Mouse (Mus musculus): ENCODE results near the gene Ccdc33. TPM values are rescaled to one million over a fixed set of nuclear protein-coding genes. Genes with fewer than 3 reads are reported as not detected.

Gene Ccdc33
- 0.73 and 0.80 TPM in 2 replicates for polyA plus RNA-seq (2015; fragmentation: Nextera tagmentation; extraction: Ambion mirVana)

- Histone ChIP-seq H3K4me1 (replicated peaks) (peaks cover 29% of the 10 kb centered on the region), H3K9me3 (no peaks in the 10 kb centered on the region), H3K4me3 (replicated peaks) (no peak within 1 kb of the TSS), H3K27me3 (peaks cover 36% of the 10 kb centered on the region), H3K36me3 (no peaks in the 10 kb centered on the region), H3K4me2 (replicated peaks) (no peak within 1 kb of the TSS), H3K27ac (no peak within 1 kb of the TSS), H3K9ac (replicated peaks) (no peak within 1 kb of the TSS)
- no peak for ATAC-seq
- WGBS: 22% methylated on average over 2 of the region's 2 CpGs
Observed at GRCm38 (mm10) chr9:58118671-58119070, at the start of gene Ccdc33. Gene Ccdc33 (minus strand): TSS chr9:58118823.

DNA sequence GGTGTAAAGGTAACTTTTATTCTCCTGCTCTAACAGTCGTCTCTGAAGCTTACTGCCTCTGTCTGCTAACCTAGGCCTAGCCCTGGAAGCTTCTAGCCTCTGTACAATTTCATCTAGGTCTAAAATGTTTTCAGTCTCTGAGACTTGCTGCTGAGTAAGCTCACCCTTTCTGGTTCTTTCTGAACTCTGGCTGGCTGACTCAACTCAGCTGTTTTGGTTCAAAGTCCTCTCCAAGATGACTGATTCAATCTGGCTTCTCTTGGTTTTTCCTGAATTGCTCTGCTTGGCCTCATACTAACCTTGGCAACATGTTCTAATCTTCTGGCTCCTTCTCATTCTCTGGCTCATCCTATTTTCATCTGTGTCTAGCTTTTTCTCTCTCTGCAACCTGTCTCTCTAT, 47.2 kb upstream of the Ccdc33 start:
- Histone ChIP-seq H3K36me3 (no peaks in the 10 kb centered on the region), H3K27me3 (no peaks in the 10 kb centered on the region), H3K4me3 (replicated peaks) (no peak overlapping the region), H3K4me2 (replicated peaks) (no peak overlapping the region), H3K9me3 (no peaks in the 10 kb centered on the region), H3K4me1 (replicated peaks) (peaks cover 7% of the 10 kb centered on the region), H3K27ac (no peak overlapping the region), H3K9ac (replicated peaks) (no peak overlapping the region)
- ATAC-seq: no peak
- WGBS: 85% methylated on average over 1 of the region's 1 CpGs

DNA sequence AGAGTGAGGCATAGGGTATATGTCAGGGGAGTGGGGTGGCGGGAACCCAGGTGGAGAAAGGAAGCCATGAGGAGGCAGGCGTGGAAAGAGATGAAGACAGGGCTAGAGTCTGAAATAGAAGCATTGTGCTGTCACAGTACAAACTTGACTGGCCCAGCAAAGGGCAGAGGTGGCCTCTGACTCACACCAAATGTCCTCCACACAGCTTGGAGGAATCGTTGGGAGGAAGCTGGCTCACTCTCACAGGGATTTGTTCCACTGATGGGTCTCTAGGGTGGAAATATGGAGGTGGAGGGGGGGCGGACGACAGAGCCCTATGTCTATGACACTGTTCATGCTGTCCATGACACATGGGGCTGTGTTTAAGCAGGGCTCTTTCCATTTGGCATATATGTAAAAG, 44.5 kb upstream of the Ccdc33 start:
- Histone ChIP-seq H3K9me3 (no peaks in the 10 kb centered on the region), H3K9ac (replicated peaks) (no peak overlapping the region), H3K36me3 (no peaks in the 10 kb centered on the region), H3K4me1 (replicated peaks) (peaks cover 9% of the 10 kb centered on the region), H3K4me3 (replicated peaks) (no peak overlapping the region), H3K4me2 (replicated peaks) (no peak overlapping the region), H3K27me3 (no peaks in the 10 kb centered on the region), H3K27ac (no peak overlapping the region)
- WGBS: 76% methylated on average over 5 of the region's 5 CpGs
- ATAC-seq: no peak

DNA sequence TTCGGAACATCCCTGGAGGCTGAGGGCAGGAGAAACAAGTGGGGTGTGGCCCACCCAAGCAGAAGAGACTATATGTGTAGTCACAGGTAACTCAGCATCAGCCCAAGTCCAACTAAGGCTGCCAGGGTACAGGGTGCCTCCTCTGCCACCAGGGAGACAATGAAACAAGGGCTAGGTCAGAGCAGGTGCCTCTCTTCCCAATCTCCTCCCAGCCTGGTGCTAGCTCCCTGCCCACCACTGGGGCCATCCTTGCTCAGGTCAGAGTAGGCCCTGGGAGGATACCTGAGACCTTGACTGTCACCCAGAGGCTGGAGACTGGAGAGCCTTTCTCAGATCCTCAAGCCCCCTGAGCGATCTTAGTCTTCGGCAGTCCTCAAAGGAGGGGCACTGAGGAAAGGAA, 43.5 kb upstream of the Ccdc33 start:
- ATAC-seq: no peak
- Histone ChIP-seq H3K9me3 (no peaks in the 10 kb centered on the region), H3K4me3 (replicated peaks) (no peak overlapping the region), H3K4me2 (replicated peaks) (no peak overlapping the region), H3K27ac (no peak overlapping the region), H3K27me3 (no peaks in the 10 kb centered on the region), H3K9ac (replicated peaks) (no peak overlapping the region), H3K4me1 (replicated peaks) (peaks cover 14% of the 10 kb centered on the region), H3K36me3 (no peaks in the 10 kb centered on the region)
- 83% methylated on average over 3 of the region's 3 CpGs for WGBS

DNA sequence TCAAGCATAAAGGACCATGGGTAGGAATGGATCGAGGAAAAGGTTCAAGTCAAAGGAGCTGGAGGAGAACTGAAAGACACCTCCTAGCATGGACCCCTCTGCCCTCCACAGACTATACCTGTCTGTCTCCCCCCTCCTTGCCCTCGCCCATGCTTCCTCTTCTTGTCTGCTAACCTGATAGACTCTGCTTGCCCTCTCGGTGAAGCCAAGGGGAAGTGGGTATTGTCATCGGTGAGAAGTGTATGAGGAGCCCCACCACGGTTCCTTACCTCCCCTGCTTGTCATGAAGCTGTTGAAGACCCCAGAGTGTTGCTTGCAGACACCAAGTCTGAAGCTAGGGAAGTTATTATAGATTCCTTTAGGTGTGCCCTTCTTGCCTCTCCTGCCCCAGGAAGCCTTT, 41.7 kb upstream of the Ccdc33 start:
- no peak for ATAC-seq
- Histone ChIP-seq H3K36me3 (no peaks in the 10 kb centered on the region), H3K4me3 (replicated peaks) (no peak overlapping the region), H3K9ac (replicated peaks) (no peak overlapping the region), H3K27me3 (no peaks in the 10 kb centered on the region), H3K4me1 (replicated peaks) (peaks cover 23% of the 10 kb centered on the region), H3K9me3 (no peaks in the 10 kb centered on the region), H3K27ac (no peak overlapping the region), H3K4me2 (replicated peaks) (no peak overlapping the region)
- WGBS: 80% methylated on average over 5 of the region's 5 CpGs

- Histone ChIP-seq H3K36me3 (no peaks in the 10 kb centered on the region), H3K4me2 (replicated peaks) (no peak overlapping the region), H3K27me3 (no peaks in the 10 kb centered on the region), H3K9me3 (no peaks in the 10 kb centered on the region), H3K4me1 (replicated peaks) (peaks cover 25% of the 10 kb centered on the region), H3K27ac (peak overlapping the region; percentile 6; the same call in 1 of the 2 replicates), H3K9ac (replicated peaks) (no peak overlapping the region), H3K4me3 (replicated peaks) (no peak overlapping the region)
- ATAC-seq: no peak
- 73% methylated on average over 4 of the region's 4 CpGs for WGBS
Observed at GRCm38 (mm10) chr9:58159855-58160254, 41.2 kb upstream of the Ccdc33 start.

DNA sequence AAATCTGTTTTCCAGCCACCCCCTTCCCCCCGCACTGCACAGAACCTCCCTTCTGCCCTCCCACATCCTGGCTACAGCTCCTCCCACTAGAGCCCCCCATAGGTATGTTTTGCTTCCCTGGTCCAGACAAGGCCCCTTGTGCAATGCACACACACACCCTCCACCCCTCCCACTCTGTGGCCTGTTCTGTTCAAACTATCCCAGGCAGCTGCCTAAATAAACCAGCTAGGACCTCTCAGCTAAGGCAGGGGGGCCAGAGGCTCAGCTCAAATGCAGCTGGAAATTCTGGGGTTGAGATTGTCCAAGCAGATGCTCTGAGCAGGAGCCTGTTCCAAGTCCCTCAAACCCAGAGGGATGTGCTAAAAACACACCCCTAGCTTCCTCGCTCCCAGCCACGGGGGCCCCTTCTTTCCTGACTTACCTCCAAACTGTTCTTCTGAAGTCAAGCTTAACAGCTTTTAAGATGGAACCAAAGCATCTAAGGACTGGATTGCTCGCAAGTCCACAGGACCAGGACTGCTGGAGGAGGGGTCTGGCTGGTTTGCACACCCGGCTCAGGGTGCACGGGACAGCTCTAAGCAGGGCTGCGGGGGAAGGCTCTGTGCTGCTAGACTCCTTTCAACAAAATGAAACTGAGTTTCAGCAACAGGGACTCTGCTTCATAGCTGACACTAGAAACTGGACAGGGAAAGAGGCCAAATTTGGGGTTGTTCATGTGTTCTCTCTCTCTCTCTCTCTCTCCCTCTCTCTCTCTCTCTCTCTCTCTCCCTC, 40.1 kb upstream of the Ccdc33 start:
- Histone ChIP-seq H3K36me3 (no peaks in the 10 kb centered on the region), H3K9ac (replicated peaks) (no peak overlapping the region), H3K9me3 (no peaks in the 10 kb centered on the region), H3K4me3 (replicated peaks) (no peak overlapping the region), H3K4me1 (replicated peaks) (peaks cover 25% of the 10 kb centered on the region), H3K27me3 (no peaks in the 10 kb centered on the region), H3K27ac (0 out of 2 replicates have a peak overlapping the region, but pooled peaks have one; percentile 9), H3K4me2 (replicated peaks) (no peak overlapping the region)
- ATAC-seq: no peak
- WGBS: 48% methylated on average over 7 of the region's 7 CpGs

DNA sequence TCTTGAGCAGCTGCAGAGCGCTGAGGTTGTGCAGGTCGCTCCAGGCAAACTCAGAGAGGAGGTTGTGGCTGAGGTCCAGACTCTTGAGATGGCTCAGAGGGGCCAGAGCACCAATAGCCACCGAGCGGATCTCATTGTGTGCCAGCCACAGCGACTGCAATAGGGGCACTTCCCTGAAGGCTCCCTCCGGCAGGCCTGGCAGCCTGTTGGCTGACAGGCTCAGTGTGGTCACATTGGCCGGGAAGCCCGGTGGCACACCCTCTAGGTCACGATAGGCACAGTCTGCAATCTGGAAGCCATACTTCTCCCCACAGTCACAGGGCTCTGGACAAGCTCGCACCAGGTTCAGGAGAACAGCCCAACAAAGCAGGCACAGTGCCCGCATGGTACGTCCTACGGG, 39.2 kb upstream of the Ccdc33 start:
- Histone ChIP-seq H3K9me3 (no peaks in the 10 kb centered on the region), H3K4me1 (replicated peaks) (peaks cover 25% of the 10 kb centered on the region), H3K4me3 (replicated peaks) (no peak overlapping the region), H3K9ac (replicated peaks) (no peak overlapping the region), H3K27ac (no peak overlapping the region), H3K4me2 (replicated peaks) (no peak overlapping the region), H3K36me3 (no peaks in the 10 kb centered on the region), H3K27me3 (no peaks in the 10 kb centered on the region)
- ATAC-seq: no peak
- 92% methylated on average over 13 of the region's 13 CpGs for WGBS

GRCm38 (mm10) chr9:58156819-58157560, 38.4 kb upstream of the Ccdc33 start:
- no peaks in the 10 kb centered on the region for H3K36me3 ChIP-seq
- WGBS: 91% methylated on average over 22 of the region's 22 CpGs
- H3K4me1 ChIP-seq (replicated peaks): peaks cover 25% of the 10 kb centered on the region
- no peak overlapping the region for H3K4me3 ChIP-seq (replicated peaks)
- H3K9me3 ChIP-seq: no peaks in the 10 kb centered on the region
- no peak overlapping the region for H3K27ac ChIP-seq
- H3K9ac ChIP-seq (replicated peaks): no peak overlapping the region
- H3K4me2 ChIP-seq (replicated peaks): no peak overlapping the region
- no peak; the same call in 1 of the 2 replicates for ATAC-seq
- no peaks in the 10 kb centered on the region for H3K27me3 ChIP-seq

DNA sequence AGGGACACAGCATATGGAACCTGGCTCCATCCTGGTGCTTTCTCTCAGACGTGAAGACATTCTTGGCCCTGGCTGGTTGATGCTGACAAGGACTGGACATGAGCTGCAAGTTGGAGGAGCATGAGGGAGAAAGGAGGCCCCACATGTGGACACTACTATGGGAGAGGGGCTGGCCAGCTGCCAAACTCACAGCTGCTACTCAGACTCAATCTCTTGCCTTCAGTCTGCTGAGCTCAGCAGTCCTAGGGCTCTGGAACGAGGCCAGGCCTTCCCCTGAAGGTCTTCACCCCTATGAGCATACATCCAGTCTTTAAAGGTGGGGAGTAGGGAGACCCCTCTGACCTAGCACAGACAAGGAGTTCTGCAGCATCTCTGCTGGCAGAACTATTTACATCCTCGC, 36.7 kb upstream of the Ccdc33 start:
- Histone ChIP-seq H3K27me3 (no peaks in the 10 kb centered on the region), H3K4me2 (replicated peaks) (no peak overlapping the region), H3K9ac (replicated peaks) (no peak overlapping the region), H3K9me3 (no peaks in the 10 kb centered on the region), H3K4me3 (replicated peaks) (no peak overlapping the region), H3K4me1 (replicated peaks) (peaks cover 25% of the 10 kb centered on the region), H3K27ac (no peak overlapping the region), H3K36me3 (no peaks in the 10 kb centered on the region)
- no peak for ATAC-seq
- WGBS: 66% methylated on average over 3 of the region's 3 CpGs

GRCm38 (mm10) chr9:58153095-58153494, 34.5 kb upstream of the Ccdc33 start:
- H3K36me3 ChIP-seq: no peaks in the 10 kb centered on the region
- H3K27me3 ChIP-seq: no peaks in the 10 kb centered on the region
- no peak overlapping the region for H3K9ac ChIP-seq (replicated peaks)
- no peak overlapping the region for H3K4me2 ChIP-seq (replicated peaks)
- no peak overlapping the region for H3K27ac ChIP-seq
- ATAC-seq: no peak
- H3K4me3 ChIP-seq (replicated peaks): no peak overlapping the region
- 73% methylated on average over 3 of the region's 3 CpGs for WGBS
- H3K4me1 ChIP-seq (replicated peaks): peaks cover 15% of the 10 kb centered on the region
- H3K9me3 ChIP-seq: no peaks in the 10 kb centered on the region

- no peaks in the 10 kb centered on the region for H3K27me3 ChIP-seq
- 75% methylated on average over 4 of the region's 4 CpGs for WGBS
- H3K4me3 ChIP-seq (replicated peaks): no peak overlapping the region
- H3K9ac ChIP-seq (replicated peaks): no peak overlapping the region
- no peak for ATAC-seq
- H3K9me3 ChIP-seq: no peaks in the 10 kb centered on the region
- peaks cover 7% of the 10 kb centered on the region for H3K4me1 ChIP-seq (replicated peaks)
- no peaks in the 10 kb centered on the region for H3K36me3 ChIP-seq
- no peak overlapping the region for H3K4me2 ChIP-seq (replicated peaks)
- H3K27ac ChIP-seq: no peak overlapping the region
Observed at GRCm38 (mm10) chr9:58150733-58151361, 32.2 kb upstream of the Ccdc33 start.

All from midbrain, embryonic 13.5 days (tissue).